Mouse (Mus musculus): ENCODE results near the gene Ap3s2.

Ap3s2 gene

DNA sequence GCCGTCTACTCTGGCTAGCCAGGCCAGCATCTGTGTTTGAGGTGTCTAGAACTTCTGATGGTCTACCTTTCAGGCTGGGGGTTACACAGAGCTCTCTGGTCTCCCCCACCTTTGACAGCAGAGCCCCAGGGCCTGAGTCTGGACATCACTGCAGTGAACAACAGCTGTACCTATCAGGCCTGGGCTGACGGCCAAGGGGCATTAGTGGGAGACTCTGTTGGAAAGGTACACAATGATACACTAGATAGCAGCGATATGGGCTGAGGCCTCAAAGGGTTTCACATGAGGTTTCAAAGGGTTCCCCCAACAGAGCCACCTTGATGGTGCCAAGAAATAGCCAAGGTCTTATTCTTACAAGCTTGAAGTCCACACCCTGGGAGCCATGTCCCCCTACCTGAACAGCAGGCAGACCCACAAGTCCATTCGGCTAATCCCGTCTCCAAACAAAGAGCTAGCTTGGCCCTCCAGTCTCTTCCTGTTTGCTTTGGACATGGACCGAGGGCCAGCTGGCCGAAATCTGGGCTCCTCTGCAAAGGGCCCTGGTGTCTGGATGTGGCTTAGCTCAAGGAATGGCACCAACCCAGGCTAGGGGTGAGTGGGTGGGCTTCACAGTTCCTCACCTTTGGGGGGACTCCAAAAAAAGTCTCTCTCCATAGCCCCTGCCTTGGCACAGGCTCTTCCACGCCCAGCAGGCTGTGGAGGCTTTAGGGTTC, 76.2 kb downstream of the Ap3s2 start:
- no peak for DNase-seq (ENCODE audit: low read depth, low spot score)

DNA sequence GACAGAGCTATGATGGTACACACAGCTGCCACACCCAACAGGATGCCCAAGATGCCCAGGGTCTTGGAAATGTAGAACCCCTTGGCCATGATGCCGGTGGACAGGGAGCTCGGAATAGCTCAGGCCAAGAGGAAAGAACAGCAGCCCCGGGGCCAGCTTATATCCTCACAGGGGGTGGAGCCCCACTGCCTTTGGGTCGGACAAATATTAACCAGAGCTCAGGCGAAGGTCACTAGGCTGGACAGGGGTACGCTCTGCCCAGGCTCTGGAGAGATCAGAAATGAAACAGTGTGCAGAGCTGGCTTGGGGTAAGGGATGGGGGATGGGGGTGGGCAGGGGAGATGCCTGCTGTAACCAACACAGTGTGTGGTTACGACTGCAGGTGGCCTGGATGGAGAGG, 78.3 kb downstream of the Ap3s2 start:
- DNase-seq (ENCODE audit: low read depth, low spot score), result no peak

DNA sequence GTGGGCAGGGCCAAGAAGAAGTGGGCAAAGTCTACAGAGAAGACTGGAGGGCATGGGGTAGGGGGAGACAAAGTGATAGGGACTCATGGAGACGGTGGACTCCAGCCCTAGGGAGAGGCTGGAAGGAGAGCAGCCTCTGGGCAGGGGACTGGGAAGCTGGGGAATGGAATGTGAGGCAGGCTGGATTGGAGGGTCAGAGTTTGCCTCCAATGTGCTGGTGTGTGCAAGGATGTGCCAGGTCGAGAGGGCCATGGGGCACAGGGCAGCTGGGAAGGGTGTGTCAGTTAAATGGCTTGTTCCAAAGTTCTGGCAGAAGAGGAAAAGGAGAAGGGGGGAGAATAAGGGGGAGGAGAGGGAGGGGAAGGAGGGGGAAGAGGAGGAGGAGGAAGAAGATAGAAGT, 83.2 kb downstream of the Ap3s2 start:
- DNase-seq (ENCODE audit: low read depth, low spot score), result no peak

DNA sequence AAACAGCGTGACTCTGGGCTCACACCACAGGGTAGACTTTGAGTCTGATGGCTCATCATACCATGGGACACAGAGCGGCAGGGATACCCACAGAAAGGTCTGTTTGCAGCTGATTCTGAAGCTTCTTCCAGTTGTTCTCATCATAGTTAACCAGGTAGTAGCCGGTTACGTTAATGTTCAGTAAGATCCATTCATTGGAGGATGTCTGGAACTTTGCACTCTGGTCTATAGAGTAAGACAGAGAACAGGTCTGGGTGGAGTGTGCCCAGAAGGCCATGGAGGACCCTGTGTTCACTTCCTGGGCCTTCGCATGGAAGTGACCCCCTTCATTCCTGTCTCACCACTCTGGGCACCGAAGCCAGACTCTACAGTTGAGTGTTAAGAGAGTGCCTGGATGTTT, 85.3 kb downstream of the Ap3s2 start:
- no peak for DNase-seq (ENCODE audit: low read depth, low spot score)

DNA sequence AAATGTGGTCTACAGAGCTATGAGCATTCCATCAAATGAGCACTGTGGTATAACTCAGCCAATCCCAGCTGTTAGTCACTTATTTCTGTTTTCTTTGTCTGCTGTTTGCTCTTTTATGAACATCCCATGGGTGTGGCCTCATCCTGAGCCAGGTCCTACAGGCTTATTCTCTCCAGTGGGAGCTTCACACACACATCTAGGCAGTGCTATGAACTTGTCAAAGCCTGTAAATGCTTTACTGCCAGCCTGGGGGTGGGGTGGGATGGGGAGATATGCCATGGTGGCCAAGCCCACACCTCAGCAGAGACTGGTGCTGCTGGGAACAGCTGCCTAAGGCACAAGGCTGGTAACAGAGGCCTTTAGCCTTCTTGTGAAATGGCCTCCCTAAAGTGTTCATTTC, 87.5 kb downstream of the Ap3s2 start:
- no peak for DNase-seq (ENCODE audit: low read depth, low spot score)

DNA sequence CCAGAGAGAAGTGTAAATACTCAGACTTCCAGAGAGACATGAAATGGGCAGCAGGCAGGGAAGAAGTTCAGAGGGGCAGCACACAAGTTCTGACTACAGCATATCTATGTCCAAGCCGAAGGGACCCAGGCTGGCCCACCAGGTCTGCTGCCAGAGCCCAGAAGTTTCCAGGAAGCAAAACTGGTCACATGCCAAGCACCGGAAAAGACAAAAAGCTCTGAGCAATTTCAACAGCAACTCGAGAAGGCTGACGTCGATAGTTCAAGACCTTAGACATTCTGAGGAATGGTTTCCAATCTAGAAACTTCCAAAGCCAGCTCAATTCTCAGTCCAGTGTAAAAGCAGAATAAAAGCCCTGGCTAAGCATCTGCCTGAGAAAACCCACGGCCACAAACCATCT, 88.9 kb downstream of the Ap3s2 start:
- no peak for DNase-seq (ENCODE audit: low read depth, low spot score)

DNA sequence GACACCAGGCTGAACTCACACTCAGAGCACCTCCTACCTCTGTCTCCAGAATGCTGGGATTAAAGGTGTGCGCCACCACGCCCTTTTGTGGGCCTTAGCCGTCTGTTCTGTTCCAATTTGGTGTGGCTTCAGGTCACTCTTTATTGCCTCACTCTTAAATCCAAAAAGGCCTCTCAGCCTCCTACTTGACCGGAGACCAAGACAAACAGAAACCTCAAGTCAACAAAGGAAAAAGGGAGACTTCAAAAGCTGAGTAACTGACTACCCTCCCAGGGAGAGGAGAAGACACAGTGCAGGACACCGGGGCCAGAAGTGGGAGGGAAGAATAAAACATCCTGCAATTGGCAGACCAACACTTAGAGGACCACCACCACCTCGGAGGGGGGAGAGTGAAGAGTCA, 89.3 kb downstream of the Ap3s2 start:
- DNase-seq (ENCODE audit: low read depth, low spot score), result no peak

DNA sequence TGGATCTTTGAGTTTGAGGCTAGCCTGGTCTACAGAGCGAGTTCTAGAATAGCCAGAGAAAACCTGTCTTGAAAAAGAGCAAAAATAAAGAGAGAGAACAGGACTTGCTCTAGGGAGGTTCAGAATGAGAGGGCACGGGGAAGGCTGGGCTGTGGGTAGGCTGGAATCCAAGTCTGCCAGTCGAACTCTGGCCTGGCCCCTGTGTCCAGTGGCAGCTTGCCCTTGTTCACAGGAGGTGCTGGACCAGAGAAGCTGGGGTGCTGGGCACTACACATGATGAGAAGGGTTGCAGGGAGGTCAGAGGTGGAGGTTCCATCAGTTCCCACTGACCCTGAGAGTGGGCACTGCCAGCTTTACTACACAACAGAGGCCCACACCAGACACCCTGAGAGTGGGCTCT, 92.1 kb downstream of the Ap3s2 start:
- no peak for DNase-seq (ENCODE audit: low read depth, low spot score)
